Mouse (Mus musculus) liver, postnatal 0 days (tissue): ENCODE results near the gene Ptprn.

Experiments
- CTCF ChIP-seq: sonication (generic); IDR thresholded peaks from 2 replicates; pipeline ENCODE4 v1.5.1; 2016; ENCODE audit warnings: antibody characterized with exemption, low read depth
- EP300 ChIP-seq: IDR thresholded peaks from 2 replicates; pipeline ENCODE4 v1.6.1; 2016; ENCODE audit warnings: antibody characterized with exemption, low read depth, mild to moderate bottlenecking

GRCm38 (mm10) chr1:75254625-75255013, 9.7 kb downstream of the Ptprn start:
- TF ChIP-seq CTCF (no peak), EP300 (no peak)
